Mouse (Mus musculus): ENCODE measurements around the gene Ptk6. TPM values are rescaled to one million over a fixed set of nuclear protein-coding genes. Genes with fewer than 3 reads are reported as not detected.

The Ptk6 gene
- total RNA-seq, 1 experiment, result 0.22 TPM

GRCm38 (mm10) chr2:181239261-181239660, 36.7 kb upstream of the Ptk6 start:
- no peak for TF ChIP-seq ZNF384 (IDR thresholded peaks at IDR 0.05; ENCODE audit: low read depth, low read length)
- no peak for TF ChIP-seq HCFC1 (IDR thresholded peaks at IDR 0.05; ENCODE audit: borderline replicate concordance, insufficient read depth, low read length)
- TF ChIP-seq ZC3H11A (IDR thresholded peaks at IDR 0.05; ENCODE audit: borderline replicate concordance, low read depth, low read length), result no peak
- no peak for TF ChIP-seq CHD2 (IDR thresholded peaks at IDR 0.05; ENCODE audit: low read depth, low read length)
- no peak for TF ChIP-seq MAFK (IDR thresholded peaks at IDR 0.05; ENCODE audit: insufficient read depth, low read depth, low read length)
- no peak overlapping the region for H3K9ac ChIP-seq (ENCODE audit: insufficient read depth, low read depth, low read length, poor library complexity, severe bottlenecking)

DNA sequence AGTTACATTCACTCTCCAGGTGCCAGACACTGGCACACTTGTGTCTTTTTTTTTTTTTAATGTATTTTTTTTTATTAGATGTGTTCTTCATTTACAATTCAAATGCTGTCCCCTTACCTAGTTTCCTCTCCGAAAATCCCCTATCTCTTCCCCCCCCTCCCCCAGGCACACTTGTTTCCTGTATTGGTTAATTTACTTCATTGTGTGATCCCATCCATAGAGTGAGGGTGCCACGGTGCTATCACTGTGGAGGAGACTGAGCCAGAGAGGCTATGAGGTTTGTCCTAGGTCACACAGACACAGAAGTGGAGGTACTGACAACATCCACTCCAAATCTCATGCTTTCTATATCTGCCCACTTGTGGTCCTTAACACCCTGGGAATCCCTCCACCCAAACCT, 36.3 kb upstream of the Ptk6 start:
- Histone ChIP-seq H3K27ac (ENCODE audit: insufficient read depth, low read depth, low read length, poor library complexity, severe bottlenecking) (no peak overlapping the region), H3K9ac (ENCODE audit: insufficient read depth, low read depth, low read length, poor library complexity, severe bottlenecking) (no peak overlapping the region), H3K36me3 (ENCODE audit: control insufficient read depth, insufficient read depth, low read length, poor library complexity, severe bottlenecking) (no peaks in the 10 kb centered on the region), H3K9me3 (ENCODE audit: control insufficient read depth, insufficient read depth, low read depth, low read length) (no peaks in the 10 kb centered on the region), H3K4me1 (ENCODE audit: control insufficient read depth in 2 of 2, insufficient read depth in 2 of 2, low read length in 2 of 2, poor library complexity in 1 of 2) (peaks cover under 1 to 8% of the 10 kb centered on the region in 2 experiments; a peak in 3 of 4 replicates), H3K4me3 (ENCODE audit: insufficient read depth in 1 of 2, low read depth in 1 of 2, low read length in 2 of 2, poor library complexity in 1 of 2, severe bottlenecking in 1 of 2) (no peak overlapping the region)
- DNase-seq (ENCODE audit: low read depth, low spot score), result no peak
- TF ChIP-seq ZNF384 (IDR thresholded peaks at IDR 0.05; ENCODE audit: low read depth, low read length) (no peak), HCFC1 (IDR thresholded peaks at IDR 0.05; ENCODE audit: borderline replicate concordance, insufficient read depth, low read length) (no peak), CHD2 (IDR thresholded peaks at IDR 0.05; ENCODE audit: low read depth, low read length) (no peak), MAFK (IDR thresholded peaks at IDR 0.05; ENCODE audit: insufficient read depth, low read depth, low read length) (no peak), ZC3H11A (IDR thresholded peaks at IDR 0.05; ENCODE audit: borderline replicate concordance, low read depth, low read length) (no peak)
- in situ Hi-C loops (cut with MboI; ENCODE audit: low sequenced_read_pairs in 2 of 2, unreplicated experiment in 2 of 2), result no loop called here

More at GRCm38 (mm10) chr2:181239261-181239660, 36.7 kb upstream of the Ptk6 start:
- Histone ChIP-seq H3K4me1 (ENCODE audit: control insufficient read depth in 2 of 2, insufficient read depth in 2 of 2, low read length in 2 of 2, poor library complexity in 1 of 2) (peaks cover 2 to 10% of the 10 kb centered on the region in 2 experiments), H3K36me3 (ENCODE audit: control insufficient read depth, insufficient read depth, low read length, poor library complexity, severe bottlenecking) (no peaks in the 10 kb centered on the region), H3K27ac (ENCODE audit: insufficient read depth, low read depth, low read length, poor library complexity, severe bottlenecking) (no peak overlapping the region), H3K4me3 (ENCODE audit: insufficient read depth in 1 of 2, low read depth in 1 of 2, low read length in 2 of 2, poor library complexity in 1 of 2, severe bottlenecking in 1 of 2) (no peak overlapping the region), H3K9me3 (ENCODE audit: control insufficient read depth, insufficient read depth, low read depth, low read length) (no peaks in the 10 kb centered on the region)
- in situ Hi-C loops (cut with MboI; ENCODE audit: low sequenced_read_pairs in 2 of 2, unreplicated experiment in 2 of 2), result no loop called here
- no peak for DNase-seq (ENCODE audit: low read depth, low spot score)

DNA sequence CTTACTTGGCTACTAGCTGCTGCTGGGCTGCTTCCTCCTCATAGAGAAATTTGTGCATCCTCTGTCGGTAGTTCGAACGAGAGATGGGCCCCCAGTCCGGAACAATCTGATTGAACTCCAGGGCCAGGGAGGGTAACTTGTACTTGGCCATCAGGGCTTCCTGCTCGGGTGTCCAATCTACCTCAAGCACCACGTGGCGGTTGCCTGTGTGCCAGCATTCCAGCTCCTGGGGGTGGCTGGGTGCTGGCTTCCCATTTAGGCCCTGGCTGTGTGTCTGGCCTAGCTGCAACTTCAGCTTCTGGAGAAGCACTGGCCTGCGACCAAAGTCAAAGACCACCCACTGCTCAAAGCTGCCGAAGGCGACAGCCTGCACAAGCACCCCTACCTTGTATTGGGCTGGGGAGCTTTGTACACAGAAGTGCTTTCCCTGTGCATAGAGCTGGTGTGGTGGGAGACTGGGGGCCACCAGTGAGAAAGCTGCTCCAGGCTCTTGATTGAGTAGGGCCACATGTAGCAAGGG, 35.6 kb upstream of the Ptk6 start:
- TF ChIP-seq MAFK (IDR thresholded peaks at IDR 0.05; ENCODE audit: insufficient read depth, low read depth, low read length) (no peak), CHD2 (IDR thresholded peaks at IDR 0.05; ENCODE audit: low read depth, low read length) (no peak), ZC3H11A (IDR thresholded peaks at IDR 0.05; ENCODE audit: borderline replicate concordance, low read depth, low read length) (no peak), HCFC1 (IDR thresholded peaks at IDR 0.05; ENCODE audit: borderline replicate concordance, insufficient read depth, low read length) (no peak), ZNF384 (IDR thresholded peaks at IDR 0.05; ENCODE audit: low read depth, low read length) (no peak)
- in situ Hi-C loops (cut with MboI; ENCODE audit: low sequenced_read_pairs in 2 of 2, unreplicated experiment in 2 of 2), result no loop called here
- DNase-seq (ENCODE audit: low read depth, low spot score), result no peak
- no peaks in the 10 kb centered on the region for H3K9me3 ChIP-seq (ENCODE audit: control insufficient read depth, insufficient read depth, low read depth, low read length)
- H3K27ac ChIP-seq (ENCODE audit: insufficient read depth, low read depth, low read length, poor library complexity, severe bottlenecking), result no peak overlapping the region
- no peak overlapping the region for H3K9ac ChIP-seq (ENCODE audit: insufficient read depth, low read depth, low read length, poor library complexity, severe bottlenecking)
- no peaks in the 10 kb centered on the region for H3K36me3 ChIP-seq (ENCODE audit: control insufficient read depth, insufficient read depth, low read length, poor library complexity, severe bottlenecking)
- H3K4me1 ChIP-seq (ENCODE audit: control insufficient read depth in 2 of 2, insufficient read depth in 2 of 2, low read length in 2 of 2, poor library complexity in 1 of 2), result peaks cover 3 to 11% of the 10 kb centered on the region in 2 experiments
- H3K4me3 ChIP-seq (ENCODE audit: insufficient read depth in 1 of 2, low read depth in 1 of 2, low read length in 2 of 2, poor library complexity in 1 of 2, severe bottlenecking in 1 of 2), result no peak overlapping the region

GRCm38 (mm10) chr2:181237251-181238014, 34.8 kb upstream of the Ptk6 start:
- Histone ChIP-seq H3K27ac (ENCODE audit: insufficient read depth, low read depth, low read length, poor library complexity, severe bottlenecking) (no peak overlapping the region), H3K4me1 (ENCODE audit: control insufficient read depth in 2 of 2, insufficient read depth in 2 of 2, low read length in 2 of 2, poor library complexity in 1 of 2) (peaks cover 5 to 11% of the 10 kb centered on the region in 2 experiments), H3K4me3 (ENCODE audit: insufficient read depth in 1 of 2, low read depth in 1 of 2, low read length in 2 of 2, poor library complexity in 1 of 2, severe bottlenecking in 1 of 2) (no peak overlapping the region), H3K36me3 (ENCODE audit: control insufficient read depth, insufficient read depth, low read length, poor library complexity, severe bottlenecking) (no peaks in the 10 kb centered on the region), H3K9me3 (ENCODE audit: control insufficient read depth, insufficient read depth, low read depth, low read length) (no peaks in the 10 kb centered on the region), H3K9ac (ENCODE audit: insufficient read depth, low read depth, low read length, poor library complexity, severe bottlenecking) (no peak overlapping the region)
- TF ChIP-seq ZC3H11A (IDR thresholded peaks at IDR 0.05; ENCODE audit: borderline replicate concordance, low read depth, low read length), result no peak
- no peak for DNase-seq (ENCODE audit: low read depth, low spot score)
- in situ Hi-C loops (cut with MboI; ENCODE audit: low sequenced_read_pairs in 2 of 2, unreplicated experiment in 2 of 2), result no loop called here

Data from ES-E14 (cell line).